Mouse (Mus musculus): ENCODE data around the gene Olfr1461. TPM values are rescaled to one million over a fixed set of nuclear protein-coding genes. Genes with fewer than 3 reads are reported as not detected.

Olfr1461 gene
- polyA plus RNA-seq (2016; fragmentation: Nextera tagmentation; extraction: Ambion mirVana) = not detected in 2 replicates

DNA sequence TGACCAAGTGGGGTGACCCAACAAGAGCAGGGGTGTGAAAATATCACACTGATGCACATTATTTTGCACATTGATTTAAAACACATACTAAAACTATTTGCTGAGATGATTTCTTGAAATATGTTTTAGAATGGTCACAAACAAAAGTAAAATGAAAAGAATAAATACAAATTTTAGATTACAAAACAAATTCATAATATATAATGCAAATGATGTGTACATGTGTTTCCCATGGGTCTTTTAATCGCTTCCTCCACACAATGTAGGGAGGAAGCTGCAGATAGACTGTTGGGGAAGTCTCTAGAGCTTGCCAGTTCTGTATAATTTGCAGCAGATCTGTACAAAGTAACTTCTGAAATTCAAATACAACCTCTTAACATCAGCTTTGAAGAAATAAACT is at the start of gene Olfr1461:
TSS of gene Olfr1461 (plus strand) at position 301 of the 400 bp plus-strand sequence.
- no peak within 1 kb of the TSS for H3K4me3 ChIP-seq
- no peaks in the 10 kb centered on the region for H3K36me3 ChIP-seq
- peaks cover 10% of the 10 kb centered on the region; the same call in 1 of the 2 replicates for H3K9me3 ChIP-seq
- H3K9ac ChIP-seq (replicated peaks) = no peak within 1 kb of the TSS
- H3K4me2 ChIP-seq (replicated peaks) = no peak within 1 kb of the TSS
- no peaks in the 10 kb centered on the region for H3K27me3 ChIP-seq
- H3K4me1 ChIP-seq = no peaks in the 10 kb centered on the region
- 50% methylated on average over 1 of the region's 1 CpGs for WGBS
- no peak for ATAC-seq (ENCODE audit: low FRiP score, low read depth)
- no peak within 1 kb of the TSS for H3K27ac ChIP-seq (replicated peaks)

DNA sequence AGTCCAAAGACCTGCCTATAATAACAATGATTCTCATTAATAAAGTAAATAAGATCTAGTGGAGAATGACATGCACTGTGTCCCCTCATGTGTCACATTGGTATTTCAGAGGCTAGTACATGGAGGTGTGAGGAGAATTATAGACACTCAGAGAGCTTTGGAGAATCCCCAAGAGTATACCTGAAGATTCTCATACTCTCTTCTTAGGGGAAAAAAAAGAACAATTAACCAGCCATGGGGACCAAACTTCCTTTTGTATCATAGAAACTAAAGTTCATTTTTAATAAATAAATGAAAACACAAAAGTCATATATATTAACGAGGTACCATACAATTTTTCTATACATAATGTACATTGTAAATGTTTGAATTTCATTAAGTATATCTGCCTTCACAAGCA is 13.4 kb upstream of the Olfr1461 start, which contains the start of gene Olfr1459:
TSS of gene Olfr1459 (minus strand) at position 101 of the 400 bp plus-strand sequence.
- 72% methylated on average over 1 of the region's 1 CpGs for WGBS
- Histone ChIP-seq H3K36me3 (no peaks in the 10 kb centered on the region), H3K27me3 (no peaks in the 10 kb centered on the region), H3K27ac (replicated peaks) (no peak within 1 kb of the TSS), H3K4me1 (no peaks in the 10 kb centered on the region), H3K9ac (replicated peaks) (no peak within 1 kb of the TSS), H3K9me3 (peaks cover 22% of the 10 kb centered on the region), H3K4me2 (replicated peaks) (no peak within 1 kb of the TSS), H3K4me3 (no peak within 1 kb of the TSS)
- ATAC-seq (ENCODE audit: low FRiP score, low read depth) = no peak

DNA sequence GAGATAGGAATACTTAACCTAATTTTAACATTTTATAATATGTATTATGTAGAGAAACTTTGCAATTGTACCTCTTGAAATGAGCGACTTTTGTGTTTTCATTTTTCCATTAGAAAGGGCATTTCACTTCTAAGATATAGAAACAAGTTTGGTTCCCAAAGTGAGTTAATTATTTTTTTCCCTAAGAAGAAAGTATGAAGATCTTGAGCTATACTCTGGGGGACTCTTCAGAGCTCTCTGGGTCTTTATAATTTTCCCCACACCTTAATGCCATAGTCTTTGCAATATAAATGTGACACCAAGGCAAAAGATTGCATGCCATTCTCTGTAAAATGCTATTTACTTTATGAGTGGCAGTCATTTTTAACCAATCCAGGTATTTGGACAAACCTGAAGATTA is 22.6 kb downstream of the Olfr1461 start, which contains the start of gene Olfr1462:
TSS of gene Olfr1462 (plus strand) at position 301 of the 400 bp plus-strand sequence.
- H3K4me2 ChIP-seq (replicated peaks) = no peak within 1 kb of the TSS
- no peak within 1 kb of the TSS for H3K4me3 ChIP-seq
- 83% methylated on average over 1 of the region's 1 CpGs for WGBS
- no peaks in the 10 kb centered on the region for H3K36me3 ChIP-seq
- H3K9ac ChIP-seq (replicated peaks) = no peak within 1 kb of the TSS
- no peaks in the 10 kb centered on the region for H3K27me3 ChIP-seq
- peaks cover 9% of the 10 kb centered on the region; the same call in 1 of the 2 replicates for H3K9me3 ChIP-seq
- H3K4me1 ChIP-seq = no peaks in the 10 kb centered on the region
- ATAC-seq (ENCODE audit: low FRiP score, low read depth) = no peak
- no peak within 1 kb of the TSS for H3K27ac ChIP-seq (replicated peaks)

Other genes starting within 250 kb of the Olfr1461 start
- not detected in 2 replicates for gene Olfr1448, start 238.6 kb upstream of the Olfr1461 start, polyA plus RNA-seq (2016; fragmentation: Nextera tagmentation; extraction: Ambion mirVana)
- not detected in 2 replicates for gene Olfr1449, start 232.2 kb upstream of the Olfr1461 start, polyA plus RNA-seq (2016; fragmentation: Nextera tagmentation; extraction: Ambion mirVana)
- not detected in 2 replicates for gene Olfr1450, start 212.7 kb upstream of the Olfr1461 start, polyA plus RNA-seq (2016; fragmentation: Nextera tagmentation; extraction: Ambion mirVana)
- not detected in 2 replicates for gene Olfr1451, start 168.0 kb upstream of the Olfr1461 start, polyA plus RNA-seq (2016; fragmentation: Nextera tagmentation; extraction: Ambion mirVana)
- not detected in 2 replicates for gene Olfr1453, start 134.7 kb upstream of the Olfr1461 start, polyA plus RNA-seq (2016; fragmentation: Nextera tagmentation; extraction: Ambion mirVana)
- gene Olfr1454, start 102.4 kb upstream of the Olfr1461 start, polyA plus RNA-seq (2016; fragmentation: Nextera tagmentation; extraction: Ambion mirVana) = not detected in 2 replicates
- gene Olfr1457, start 65.1 kb upstream of the Olfr1461 start, polyA plus RNA-seq (2016; fragmentation: Nextera tagmentation; extraction: Ambion mirVana) = not detected in 2 replicates
- gene Olfr1458, start 56.2 kb upstream of the Olfr1461 start, polyA plus RNA-seq (2016; fragmentation: Nextera tagmentation; extraction: Ambion mirVana) = not detected in 2 replicates
- not detected in 2 replicates for gene Olfr1459, start 13.5 kb upstream of the Olfr1461 start, polyA plus RNA-seq (2016; fragmentation: Nextera tagmentation; extraction: Ambion mirVana)
- not detected in 2 replicates for gene Olfr1462, start 22.7 kb downstream of the Olfr1461 start, polyA plus RNA-seq (2016; fragmentation: Nextera tagmentation; extraction: Ambion mirVana)
- not detected in 2 replicates for gene Olfr1463, start 68.3 kb downstream of the Olfr1461 start, polyA plus RNA-seq (2016; fragmentation: Nextera tagmentation; extraction: Ambion mirVana)
- gene Olfr1465, start 152.5 kb downstream of the Olfr1461 start, polyA plus RNA-seq (2016; fragmentation: Nextera tagmentation; extraction: Ambion mirVana) = not detected in 2 replicates
- gene Olfr1466, start 175.9 kb downstream of the Olfr1461 start, polyA plus RNA-seq (2016; fragmentation: Nextera tagmentation; extraction: Ambion mirVana) = not detected in 2 replicates
- gene Olfr1467, start 199.2 kb downstream of the Olfr1461 start, polyA plus RNA-seq (2016; fragmentation: Nextera tagmentation; extraction: Ambion mirVana) = not detected in 2 replicates
- not detected in 2 replicates for gene Olfr1469, start 244.8 kb downstream of the Olfr1461 start, polyA plus RNA-seq (2016; fragmentation: Nextera tagmentation; extraction: Ambion mirVana)